Mouse (Mus musculus) erythroblast, embryonic 14.5 days (primary cell): Measurements from ENCODE around the gene Nob1. TPM values are rescaled to one million over a fixed set of nuclear protein-coding genes. Genes with fewer than 3 reads are reported as not detected.

Source experiments
- H3K27me3 ChIP-seq: 2 replicates; pipeline ENCODE4 v1.6.1; 2012; ENCODE audit warnings: inconsistent platforms; ENCODE audit not compliant: control insufficient read depth
- H3K36me3 ChIP-seq: 2 replicates; pipeline ENCODE4 v1.6.1; 2012; ENCODE audit warnings: mild to moderate bottlenecking, inconsistent platforms; ENCODE audit not compliant: control insufficient read depth
- H3K4me1 ChIP-seq: 2 replicates; pipeline ENCODE4 v1.6.1; 2012; ENCODE audit warnings: inconsistent platforms; ENCODE audit not compliant: control insufficient read depth
- H3K4me3 ChIP-seq: replicated peaks from 2 replicates; pipeline ENCODE3; 2012; ENCODE audit warnings: moderate library complexity, mild to moderate bottlenecking, inconsistent platforms
- H3K9me3 ChIP-seq: 2 replicates; pipeline ENCODE4 v1.6.1; 2012; ENCODE audit warnings: low read length, inconsistent platforms, mixed read lengths; ENCODE audit not compliant: control insufficient read depth
- GATA1 ChIP-seq: IDR thresholded peaks from 2 replicates; pipeline ENCODE4 v1.6.1; 2012; ENCODE audit warnings: low read length, inconsistent platforms, mixed read lengths
- TAL1 ChIP-seq: IDR thresholded peaks from 3 replicates; pipeline ENCODE4 v1.6.1; 2012; ENCODE audit warnings: low read length, inconsistent platforms, mixed read lengths
- polyA plus RNA-seq: library from polyadenylated mRNA; stranded (reverse); fragments of >175 nt; gene quantifications from 2 replicates; pipeline ENCODE4 v1.2.3, GENCODE M21; 2012

Gene Nob1
- polyA plus RNA-seq, 1 experiment, result 1.2 TPM

GRCm38 (mm10) chr8:107439880-107440625 is 15.2 kb upstream of the Nob1 start:
- TF ChIP-seq GATA1, result no peak
- TF ChIP-seq TAL1, result no peak
- Histone ChIP-seq H3K36me3 (peaks cover 56% of the 10 kb centered on the region), H3K27me3 (no peaks in the 10 kb centered on the region), H3K9me3 (no peaks in the 10 kb centered on the region), H3K4me1 (peaks cover 70% of the 10 kb centered on the region), H3K4me3 (peak overlapping the region; percentile 49)

GRCm38 (mm10) chr8:107437711-107438110 is 12.9 kb upstream of the Nob1 start:
- peaks cover 62% of the 10 kb centered on the region for H3K4me1 ChIP-seq
- H3K36me3 ChIP-seq, result peaks cover 36% of the 10 kb centered on the region
- peak overlapping the region; percentile 96 for H3K4me3 ChIP-seq
- peaks cover 3% of the 10 kb centered on the region; the same call in 1 of the 2 replicates for H3K27me3 ChIP-seq
- TF ChIP-seq GATA1 (no peak), TAL1 (no peak)
- H3K9me3 ChIP-seq, result no peaks in the 10 kb centered on the region

GRCm38 (mm10) chr8:107436841-107437421 is 12.1 kb upstream of the Nob1 start:
- peak; percentile 59; the same call in 2 of the 3 replicates for TF ChIP-seq TAL1
- peak; percentile 79 for TF ChIP-seq GATA1
- H3K36me3 ChIP-seq, result peaks cover 30% of the 10 kb centered on the region

GRCm38 (mm10) chr8:107435962-107436831 is 11.3 kb upstream of the Nob1 start, which contains the start of gene Wwp2:
TSS of gene Wwp2 (plus strand) at chr8:107436365.
- peaks cover 51% of the 10 kb centered on the region for H3K4me1 ChIP-seq
- TF ChIP-seq TAL1 (no peak), GATA1 (no peak)
- H3K4me3 ChIP-seq, result peak within 1 kb of the TSS; percentile 96
- H3K9me3 ChIP-seq, result no peaks in the 10 kb centered on the region
- peaks cover 3% of the 10 kb centered on the region for H3K27me3 ChIP-seq
- peaks cover 22% of the 10 kb centered on the region for H3K36me3 ChIP-seq

More at GRCm38 (mm10) chr8:107436841-107437421, 12.1 kb upstream of the Nob1 start:
- Histone ChIP-seq H3K4me1 (peaks cover 59% of the 10 kb centered on the region), H3K27me3 (peaks cover 3% of the 10 kb centered on the region; the same call in 1 of the 2 replicates), H3K9me3 (no peaks in the 10 kb centered on the region), H3K4me3 (peak overlapping the region; percentile 96)

GRCm38 (mm10) chr8:107435421-107435961 is 10.6 kb upstream of the Nob1 start:
- Histone ChIP-seq H3K4me1 (peaks cover 44% of the 10 kb centered on the region), H3K9me3 (no peaks in the 10 kb centered on the region), H3K4me3 (peak overlapping the region; percentile 96), H3K27me3 (peaks cover 8% of the 10 kb centered on the region), H3K36me3 (peaks cover 15% of the 10 kb centered on the region)
- no peak for TF ChIP-seq TAL1
- no peak for TF ChIP-seq GATA1

- TF ChIP-seq GATA1 (no peak), TAL1 (no peak)
- Histone ChIP-seq H3K9me3 (peaks cover 3% of the 10 kb centered on the region), H3K36me3 (no peaks in the 10 kb centered on the region), H3K27me3 (peaks cover 16% of the 10 kb centered on the region), H3K4me3 (no peak overlapping the region), H3K4me1 (peaks cover 11% of the 10 kb centered on the region)
Measured at GRCm38 (mm10) chr8:107430821-107431220, 6.0 kb upstream of the Nob1 start.

GRCm38 (mm10) chr8:107425230-107425597 is 363 bp upstream of the Nob1 start:
- Histone ChIP-seq H3K9me3 (peaks cover 3% of the 10 kb centered on the region), H3K36me3 (peaks cover 31% of the 10 kb centered on the region), H3K4me1 (peaks cover 43% of the 10 kb centered on the region), H3K27me3 (peaks cover 8% of the 10 kb centered on the region), H3K4me3 (peak overlapping the region; percentile 96)
- TF ChIP-seq TAL1 (no peak), GATA1 (no peak)

GRCm38 (mm10) chr8:107424176-107424575 is 675 bp downstream of the Nob1 start:
- Histone ChIP-seq H3K36me3 (peaks cover 42% of the 10 kb centered on the region), H3K9me3 (no peaks in the 10 kb centered on the region), H3K4me1 (peaks cover 43% of the 10 kb centered on the region), H3K27me3 (peaks cover 4% of the 10 kb centered on the region), H3K4me3 (peak overlapping the region; percentile 96)
- TF ChIP-seq GATA1 (no peak), TAL1 (no peak)
